Mouse (Mus musculus) bone marrow macrophage, adult 2 months (primary cell): Measurements from ENCODE around the gene Acsm4. TPM values are rescaled to one million over a fixed set of nuclear protein-coding genes. Genes with fewer than 3 reads are reported as not detected.

Experiments used
- H3K27ac ChIP-seq: 2 replicates; pipeline ENCODE4 v1.5.1; 2012; ENCODE audit warnings: low read depth, low read length; ENCODE audit not compliant: insufficient read depth
- H3K4me1 ChIP-seq: 2 replicates; pipeline ENCODE4 v1.6.1; 2012; ENCODE audit warnings: low read length; ENCODE audit not compliant: control insufficient read depth, insufficient read depth
- H3K4me3 ChIP-seq: 2 replicates; pipeline ENCODE4 v1.5.1; 2012; ENCODE audit warnings: mild to moderate bottlenecking, low read length, moderate library complexity; ENCODE audit not compliant: insufficient read depth
- CTCF ChIP-seq: IDR thresholded peaks from 2 replicates; pipeline ENCODE4 v1.5.1; 2012; ENCODE audit warnings: low read depth, mild to moderate bottlenecking, low read length, moderate library complexity
- POLR2A ChIP-seq: IDR thresholded peaks from 2 replicates; pipeline ENCODE4 v1.6.1; 2012; ENCODE audit warnings: mild to moderate bottlenecking, low read depth, low read length, borderline replicate concordance
- polyA plus RNA-seq: library from polyadenylated mRNA; stranded (reverse); fragments of >200 nt; gene quantifications from 2 replicates; pipeline ENCODE4 v1.2.4, GENCODE M21; 2012; ENCODE audit not compliant: missing spikeins, insufficient read depth, insufficient read length

Gene Acsm4
- polyA plus RNA-seq, 1 experiment: not detected

DNA sequence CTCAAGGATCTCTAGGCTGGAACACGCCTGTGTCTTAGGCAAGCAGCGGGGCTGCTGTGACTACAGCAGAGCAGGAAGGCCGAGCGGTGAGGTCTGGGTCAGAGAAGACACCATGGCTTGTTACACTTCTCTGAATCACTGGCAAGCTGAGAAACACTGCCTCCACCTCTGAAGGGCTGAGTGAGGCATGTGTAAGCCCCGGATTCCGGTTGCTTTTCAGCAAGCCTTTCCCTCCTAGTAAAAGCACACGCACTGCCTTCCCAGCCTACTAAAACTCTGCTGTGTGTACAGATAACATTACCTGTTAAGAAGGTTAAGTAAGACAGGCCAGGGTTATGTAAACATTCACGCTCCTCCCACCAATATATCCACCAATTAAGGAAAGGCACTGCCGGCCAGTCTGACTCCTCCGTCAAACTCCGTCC is 70.7 kb downstream of the Acsm4 start, which contains the start of gene Acsm3:
Acsm3 (plus strand) TSS at position 397 of the 425 bp plus-strand sequence.
- TF ChIP-seq CTCF: no peak
- no peak for TF ChIP-seq POLR2A
- H3K27ac ChIP-seq: no peak within 1 kb of the TSS
- no peaks in the 10 kb centered on the region for H3K4me1 ChIP-seq
- H3K4me3 ChIP-seq: no peak within 1 kb of the TSS

DNA sequence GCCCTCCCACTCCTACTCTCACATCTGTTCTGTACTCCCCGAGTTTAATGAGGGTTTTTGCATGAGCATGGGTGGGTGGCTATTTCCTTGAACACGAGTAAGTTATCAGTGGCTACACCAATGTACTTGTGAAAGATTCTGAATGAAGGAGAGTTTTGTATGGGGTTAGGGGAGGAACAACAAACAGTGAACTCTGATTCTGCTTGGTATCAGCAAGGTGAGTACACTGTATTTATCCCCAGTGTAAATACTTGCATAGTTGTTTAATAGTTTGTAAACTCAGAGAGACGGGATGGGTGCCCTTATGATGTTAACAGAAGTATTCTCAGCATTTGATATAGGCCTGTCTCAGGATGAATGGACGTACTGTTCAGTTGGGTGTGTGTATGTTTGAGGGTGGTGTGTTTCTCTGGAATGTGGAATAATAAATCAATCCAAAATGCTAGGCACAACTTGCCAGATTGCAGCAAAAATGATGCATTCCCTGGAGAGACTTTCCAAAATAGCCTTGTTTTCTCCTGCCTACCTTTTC is 72.4 kb downstream of the Acsm4 start:
- no peaks in the 10 kb centered on the region for H3K4me1 ChIP-seq
- H3K27ac ChIP-seq: no peak overlapping the region
- no peak overlapping the region for H3K4me3 ChIP-seq
- TF ChIP-seq CTCF (no peak), POLR2A (no peak)

Other genes with a start within 250 kb of the Acsm4 start
- gene Gp2, start 230.7 kb upstream of the Acsm4 start, polyA plus RNA-seq: not detected in 2 replicates
- not detected in 2 replicates for gene Umod, start 210.7 kb upstream of the Acsm4 start, polyA plus RNA-seq
- not detected in 2 replicates for gene Acsm5, start 170.6 kb upstream of the Acsm4 start, polyA plus RNA-seq
- not detected in 2 replicates for gene Pdilt, start 166.5 kb upstream of the Acsm4 start, polyA plus RNA-seq
- gene Acsm2, start 135.7 kb upstream of the Acsm4 start, polyA plus RNA-seq: not detected in 2 replicates
- not detected in 2 replicates for gene Acsm1, start 83.0 kb upstream of the Acsm4 start, polyA plus RNA-seq
- 22.0 and 24.1 TPM in 2 replicates for gene Thumpd1, start 30.8 kb downstream of the Acsm4 start, polyA plus RNA-seq
- not detected in 2 replicates for gene Acsm3, start 70.9 kb downstream of the Acsm4 start, polyA plus RNA-seq
- gene Rexo5, start 104.0 kb downstream of the Acsm4 start, polyA plus RNA-seq: 17.0 and 27.5 TPM in 2 replicates
- 8.9 and 9.6 TPM in 2 replicates for gene Eri2, start 104.0 kb downstream of the Acsm4 start, polyA plus RNA-seq
- 6.4 and 7.1 TPM in 2 replicates for gene Lyrm1, start 205.8 kb downstream of the Acsm4 start, polyA plus RNA-seq
- 7.8 and 13.0 TPM in 2 replicates for gene Dcun1d3, start 206.3 kb downstream of the Acsm4 start, polyA plus RNA-seq